Mouse (Mus musculus): ENCODE measurements around the gene Zfp580. TPM values are rescaled to one million over a fixed set of nuclear protein-coding genes. Genes with fewer than 3 reads are reported as not detected.

Gene Zfp580
- polyA plus RNA-seq, 2 experiments, result 1.4 to 1.6 TPM

GRCm38 (mm10) chr7:5099796-5100195 is 48.5 kb downstream of the Zfp580 start:
- Histone ChIP-seq H3K4me2 (ENCODE audit: low read depth) (no peak overlapping the region), H3K9me3 (ENCODE audit: control insufficient read depth, low read length) (no peaks in the 10 kb centered on the region), H3K9ac (replicated peaks) (no peak overlapping the region), H3K27me3 (ENCODE audit: control insufficient read depth, insufficient read depth, low read length) (no peaks in the 10 kb centered on the region), H3K36me3 (replicated peaks; ENCODE audit: control insufficient read depth, insufficient read depth, low read depth) (peaks cover 36% of the 10 kb centered on the region), H3K4me1 (replicated peaks; ENCODE audit: control insufficient read depth in 2 of 2, insufficient read depth in 2 of 2, low read length in 1 of 2) (no peaks in the 10 kb centered on the region), H3K4me3 (ENCODE audit: insufficient read depth in 1 of 2, low read depth in 2 of 2, low read length in 2 of 2) (no peak overlapping the region), H3K27ac (no peak overlapping the region)
- WGBS (ENCODE audit: insufficient replicate concordance), result 72% methylated on average over 3 of the region's 3 CpGs
- DNase-seq (ENCODE audit: low read depth in 3 of 3, low spot score in 3 of 3), result no peak
- TF ChIP-seq EP300 (IDR thresholded peaks at IDR 0.05; ENCODE audit: low read depth), result no peak
- TF ChIP-seq CTCF (IDR thresholded peaks at IDR 0.05; ENCODE audit: low read depth), result 0 out of 2 replicates have a peak, but pooled peaks have one; percentile 5
- no peak for ATAC-seq (ENCODE audit: insufficient read depth)

- Histone ChIP-seq H3K27ac (no peak overlapping the region), H3K4me3 (ENCODE audit: insufficient read depth in 1 of 2, low read depth in 2 of 2, low read length in 2 of 2) (no peak overlapping the region), H3K36me3 (replicated peaks; ENCODE audit: control insufficient read depth, insufficient read depth, low read depth) (peaks cover 22% of the 10 kb centered on the region), H3K4me2 (ENCODE audit: low read depth) (no peak overlapping the region), H3K9me3 (ENCODE audit: control insufficient read depth, low read length) (no peaks in the 10 kb centered on the region), H3K9ac (replicated peaks) (no peak overlapping the region), H3K27me3 (ENCODE audit: control insufficient read depth, insufficient read depth, low read length) (no peaks in the 10 kb centered on the region), H3K4me1 (replicated peaks; ENCODE audit: control insufficient read depth in 2 of 2, insufficient read depth in 2 of 2, low read length in 1 of 2) (no peaks in the 10 kb centered on the region)
- peak; percentile 22; the same call in 1 of the 2 replicates for ATAC-seq (ENCODE audit: insufficient read depth)
- DNase-seq (ENCODE audit: low read depth in 3 of 3, low spot score in 3 of 3), result no peak
- TF ChIP-seq CTCF (IDR thresholded peaks at IDR 0.05; ENCODE audit: low read depth) (no peak), EP300 (IDR thresholded peaks at IDR 0.05; ENCODE audit: low read depth) (no peak)
- 35% methylated on average over 10 of the region's 10 CpGs for WGBS (ENCODE audit: insufficient replicate concordance)
These were observed 49.8 kb downstream of the Zfp580 start for GRCm38 (mm10) chr7:5101066-5101663.

DNA sequence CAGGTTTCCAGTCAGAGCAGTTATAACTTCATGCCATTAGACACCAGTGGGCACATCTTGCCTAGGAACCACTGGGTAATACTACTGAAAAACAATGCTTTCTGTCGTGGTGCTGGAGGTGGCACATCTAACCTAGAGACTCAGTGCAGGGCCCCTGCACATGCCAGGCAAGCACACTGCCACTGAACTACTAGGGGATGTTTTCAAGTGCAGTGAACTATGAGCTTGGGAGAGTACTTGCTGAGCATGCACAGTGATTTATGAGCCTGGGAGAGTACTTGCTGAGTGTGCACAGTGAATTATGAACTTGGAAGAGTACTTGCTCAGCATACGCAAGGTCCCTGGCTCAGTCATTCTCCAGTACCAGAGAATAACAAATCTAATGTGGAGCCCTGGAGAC is 51.2 kb downstream of the Zfp580 start:
- TF ChIP-seq EP300 (IDR thresholded peaks at IDR 0.05; ENCODE audit: low read depth), result no peak
- TF ChIP-seq CTCF (IDR thresholded peaks at IDR 0.05; ENCODE audit: low read depth), result no peak
- no peaks in the 10 kb centered on the region for H3K9me3 ChIP-seq (ENCODE audit: control insufficient read depth, low read length)
- WGBS (ENCODE audit: insufficient replicate concordance), result 65% methylated on average over 2 of the region's 2 CpGs
- H3K36me3 ChIP-seq (replicated peaks; ENCODE audit: control insufficient read depth, insufficient read depth, low read depth), result peaks cover 12% of the 10 kb centered on the region
- H3K4me2 ChIP-seq (ENCODE audit: low read depth), result no peak overlapping the region
- no peaks in the 10 kb centered on the region for H3K27me3 ChIP-seq (ENCODE audit: control insufficient read depth, insufficient read depth, low read length)
- no peaks in the 10 kb centered on the region for H3K4me1 ChIP-seq (replicated peaks; ENCODE audit: control insufficient read depth in 2 of 2, insufficient read depth in 2 of 2, low read length in 1 of 2)
- H3K4me3 ChIP-seq (ENCODE audit: insufficient read depth in 1 of 2, low read depth in 2 of 2, low read length in 2 of 2), result no peak overlapping the region
- H3K9ac ChIP-seq (replicated peaks), result no peak overlapping the region
- DNase-seq (ENCODE audit: low read depth in 3 of 3, low spot score in 3 of 3) (no peak), ATAC-seq (ENCODE audit: insufficient read depth) (no peak)
- no peak overlapping the region for H3K27ac ChIP-seq

Other genes starting within 250 kb of the Zfp580 start
- 186 and 265 TPM in 2 replicates for gene Ube2s, start 238.9 kb upstream of the Zfp580 start, polyA plus RNA-seq (2012; rRNA removed)
- gene Ube2s, start 238.9 kb upstream of the Zfp580 start, polyA plus RNA-seq (2014; fragmentation: Nextera tagmentation; extraction: Ambion mirVana), result 295 and 316 TPM in 2 replicates
- gene Shisa7, start 206.8 kb upstream of the Zfp580 start, polyA plus RNA-seq (2012; rRNA removed), result 0.01 and 0.14 TPM in 2 replicates
- gene Shisa7, start 206.8 kb upstream of the Zfp580 start, polyA plus RNA-seq (2014; fragmentation: Nextera tagmentation; extraction: Ambion mirVana), result not detected in 2 replicates
- 1.6 and 2.4 TPM in 2 replicates for gene Isoc2b, start 181.3 kb upstream of the Zfp580 start, polyA plus RNA-seq (2012; rRNA removed)
- 2.8 and 3.8 TPM in 2 replicates for gene Isoc2b, start 181.3 kb upstream of the Zfp580 start, polyA plus RNA-seq (2014; fragmentation: Nextera tagmentation; extraction: Ambion mirVana)
- 6.6 and 6.7 TPM in 2 replicates for gene Isoc2a, start 174.4 kb upstream of the Zfp580 start, polyA plus RNA-seq (2012; rRNA removed)
- gene Isoc2a, start 174.4 kb upstream of the Zfp580 start, polyA plus RNA-seq (2014; fragmentation: Nextera tagmentation; extraction: Ambion mirVana), result 0.56 and 0.86 TPM in 2 replicates
- 0.02 TPM in 1 of 2 replicates, not detected in the other for gene Gm36210, start 145.0 kb upstream of the Zfp580 start, polyA plus RNA-seq (2012; rRNA removed)
- not detected in 2 replicates for gene Gm36210, start 145.0 kb upstream of the Zfp580 start, polyA plus RNA-seq (2014; fragmentation: Nextera tagmentation; extraction: Ambion mirVana)
- 2.9 and 3.7 TPM in 2 replicates for gene Zfp628, start 136.3 kb upstream of the Zfp580 start, polyA plus RNA-seq (2012; rRNA removed)
- gene Zfp628, start 136.3 kb upstream of the Zfp580 start, polyA plus RNA-seq (2014; fragmentation: Nextera tagmentation; extraction: Ambion mirVana), result 1.5 and 1.6 TPM in 2 replicates
- gene Nat14, start 129.5 kb upstream of the Zfp580 start, polyA plus RNA-seq (2012; rRNA removed), result 0.38 and 0.39 TPM in 2 replicates
- gene Nat14, start 129.5 kb upstream of the Zfp580 start, polyA plus RNA-seq (2014; fragmentation: Nextera tagmentation; extraction: Ambion mirVana), result 0.10 and 0.11 TPM in 2 replicates
- gene Ssc5d, start 125.8 kb upstream of the Zfp580 start, polyA plus RNA-seq (2012; rRNA removed), result 0.12 and 0.14 TPM in 2 replicates
- 0.03 and 0.09 TPM in 2 replicates for gene Ssc5d, start 125.8 kb upstream of the Zfp580 start, polyA plus RNA-seq (2014; fragmentation: Nextera tagmentation; extraction: Ambion mirVana)
- 0.01 and 0.02 TPM in 2 replicates for gene Sbk2, start 87.1 kb upstream of the Zfp580 start, polyA plus RNA-seq (2012; rRNA removed)
- gene Sbk2, start 87.1 kb upstream of the Zfp580 start, polyA plus RNA-seq (2014; fragmentation: Nextera tagmentation; extraction: Ambion mirVana), result not detected in 2 replicates
- not detected in 2 replicates for gene Sbk3, start 80.4 kb upstream of the Zfp580 start, polyA plus RNA-seq (2012; rRNA removed)
- not detected in 2 replicates for gene Sbk3, start 80.4 kb upstream of the Zfp580 start, polyA plus RNA-seq (2014; fragmentation: Nextera tagmentation; extraction: Ambion mirVana)
- gene Zfp579, start 55.4 kb upstream of the Zfp580 start, polyA plus RNA-seq (2012; rRNA removed), result 6.7 and 11.2 TPM in 2 replicates
- 2.8 and 4.0 TPM in 2 replicates for gene Zfp579, start 55.4 kb upstream of the Zfp580 start, polyA plus RNA-seq (2014; fragmentation: Nextera tagmentation; extraction: Ambion mirVana)
- 9.1 and 9.5 TPM in 2 replicates for gene Zfp524, start 37.1 kb upstream of the Zfp580 start, polyA plus RNA-seq (2012; rRNA removed)
- gene Zfp524, start 37.1 kb upstream of the Zfp580 start, polyA plus RNA-seq (2014; fragmentation: Nextera tagmentation; extraction: Ambion mirVana), result 8.9 TPM in 2 replicates
- gene Fiz1, start 36.8 kb upstream of the Zfp580 start, polyA plus RNA-seq (2012; rRNA removed), result 12.1 and 14.1 TPM in 2 replicates
- gene Fiz1, start 36.8 kb upstream of the Zfp580 start, polyA plus RNA-seq (2014; fragmentation: Nextera tagmentation; extraction: Ambion mirVana), result 10.7 and 13.2 TPM in 2 replicates
- gene Gm44973, start 36.0 kb upstream of the Zfp580 start, polyA plus RNA-seq (2012; rRNA removed), result 0.03 and 0.10 TPM in 2 replicates
- gene Gm44973, start 36.0 kb upstream of the Zfp580 start, polyA plus RNA-seq (2014; fragmentation: Nextera tagmentation; extraction: Ambion mirVana), result 1.6 and 1.9 TPM in 2 replicates
- gene Zfp865, start 31.2 kb upstream of the Zfp580 start, polyA plus RNA-seq (2012; rRNA removed), result 6.4 and 7.6 TPM in 2 replicates
- gene Zfp865, start 31.2 kb upstream of the Zfp580 start, polyA plus RNA-seq (2014; fragmentation: Nextera tagmentation; extraction: Ambion mirVana), result 0.98 and 1.0 TPM in 2 replicates
- 0.49 and 0.64 TPM in 2 replicates for gene Ccdc106, start 31.0 kb upstream of the Zfp580 start, polyA plus RNA-seq (2012; rRNA removed)
- gene Ccdc106, start 31.0 kb upstream of the Zfp580 start, polyA plus RNA-seq (2014; fragmentation: Nextera tagmentation; extraction: Ambion mirVana), result 0.24 and 0.35 TPM in 2 replicates
- gene 4632433K11Rik, start 17.4 kb upstream of the Zfp580 start, polyA plus RNA-seq (2012; rRNA removed), result not detected in 2 replicates
- not detected in 2 replicates for gene 4632433K11Rik, start 17.4 kb upstream of the Zfp580 start, polyA plus RNA-seq (2014; fragmentation: Nextera tagmentation; extraction: Ambion mirVana)
- 0.90 and 0.96 TPM in 2 replicates for gene Zfp784, start 13.1 kb upstream of the Zfp580 start, polyA plus RNA-seq (2012; rRNA removed)
- 0.86 and 1.0 TPM in 2 replicates for gene Zfp784, start 13.1 kb upstream of the Zfp580 start, polyA plus RNA-seq (2014; fragmentation: Nextera tagmentation; extraction: Ambion mirVana)
- 110 and 132 TPM in 2 replicates for gene U2af2, start 10.6 kb downstream of the Zfp580 start, polyA plus RNA-seq (2012; rRNA removed)
- 52.2 and 60.2 TPM in 2 replicates for gene U2af2, start 10.6 kb downstream of the Zfp580 start, polyA plus RNA-seq (2014; fragmentation: Nextera tagmentation; extraction: Ambion mirVana)
- gene Epn1, start 28.7 kb downstream of the Zfp580 start, polyA plus RNA-seq (2012; rRNA removed), result 54.4 and 57.5 TPM in 2 replicates
- 45.4 and 56.7 TPM in 2 replicates for gene Epn1, start 28.7 kb downstream of the Zfp580 start, polyA plus RNA-seq (2014; fragmentation: Nextera tagmentation; extraction: Ambion mirVana)
- gene Rfpl4, start 65.4 kb downstream of the Zfp580 start, polyA plus RNA-seq (2012; rRNA removed), result not detected in 2 replicates
- not detected in 2 replicates for gene Rfpl4, start 65.4 kb downstream of the Zfp580 start, polyA plus RNA-seq (2014; fragmentation: Nextera tagmentation; extraction: Ambion mirVana)
- gene Rasl2-9, start 74.4 kb downstream of the Zfp580 start, polyA plus RNA-seq (2012; rRNA removed), result 0.08 and 0.28 TPM in 2 replicates
- gene Rasl2-9, start 74.4 kb downstream of the Zfp580 start, polyA plus RNA-seq (2014; fragmentation: Nextera tagmentation; extraction: Ambion mirVana), result 0.28 and 0.38 TPM in 2 replicates
- not detected in 2 replicates for gene Vmn1r55, start 98.1 kb downstream of the Zfp580 start, polyA plus RNA-seq (2012; rRNA removed)
- gene Vmn1r55, start 98.1 kb downstream of the Zfp580 start, polyA plus RNA-seq (2014; fragmentation: Nextera tagmentation; extraction: Ambion mirVana), result not detected in 2 replicates
- gene Vmn1r56, start 145.2 kb downstream of the Zfp580 start, polyA plus RNA-seq (2012; rRNA removed), result not detected in 2 replicates
- not detected in 2 replicates for gene Vmn1r56, start 145.2 kb downstream of the Zfp580 start, polyA plus RNA-seq (2014; fragmentation: Nextera tagmentation; extraction: Ambion mirVana)
- gene Vmn1r57, start 167.0 kb downstream of the Zfp580 start, polyA plus RNA-seq (2012; rRNA removed), result not detected in 2 replicates
- gene Vmn1r57, start 167.0 kb downstream of the Zfp580 start, polyA plus RNA-seq (2014; fragmentation: Nextera tagmentation; extraction: Ambion mirVana), result not detected in 2 replicates